Mouse (Mus musculus): ENCODE data around the gene Taf12.
A peak's percentile ranks its signal among the peaks of the same experiment; 100 is the strongest.
"Not testable (repeated sequence)": the region's sequence is repeated elsewhere in the genome, so short reads cannot be mapped to it uniquely, and the experiment has no call there.

Gene Taf12

GRCm38 (mm10) chr4:132273166-132273565, 1.0 kb upstream of the Taf12 start:
- peak; percentile 53 for DNase-seq

- no peak for DNase-seq
These were observed 1.8 kb downstream of the Taf12 start for GRCm38 (mm10) chr4:132275949-132276348.

GRCm38 (mm10) chr4:132288840-132289239, 14.7 kb downstream of the Taf12 start:
- DNase-seq = not testable (repeated sequence)

GRCm38 (mm10) chr4:132291056-132291455, 16.9 kb downstream of the Taf12 start:
- DNase-seq = no peak

- DNase-seq = no peak
These were observed 17.6 kb downstream of the Taf12 start for GRCm38 (mm10) chr4:132291624-132292335.

- peak; percentile 59 for DNase-seq
These were observed 18.8 kb downstream of the Taf12 start for GRCm38 (mm10) chr4:132292988-132293387.

GRCm38 (mm10) chr4:132293682-132294240, 19.6 kb downstream of the Taf12 start:
- no peak for DNase-seq

GRCm38 (mm10) chr4:132295696-132296390, 21.7 kb downstream of the Taf12 start:
- no peak for DNase-seq

GRCm38 (mm10) chr4:132299849-132300248, 25.7 kb downstream of the Taf12 start:
- DNase-seq = no peak

- no peak for DNase-seq
These were observed 27.3 kb downstream of the Taf12 start for GRCm38 (mm10) chr4:132301486-132301885.

- DNase-seq = no peak
These were observed 28.1 kb downstream of the Taf12 start for GRCm38 (mm10) chr4:132301965-132302938.

GRCm38 (mm10) chr4:132302939-132303479, 28.8 kb downstream of the Taf12 start, which contains the start of gene Rab42:
Gene Rab42 (minus strand): TSS chr4:132303385.
- peak; percentile 59 for DNase-seq

- DNase-seq = not testable (repeated sequence)
These were observed 29.3 kb downstream of the Taf12 start for GRCm38 (mm10) chr4:132303484-132303883.

- no peak for DNase-seq
These were observed 31.1 kb downstream of the Taf12 start for GRCm38 (mm10) chr4:132305276-132305675.

GRCm38 (mm10) chr4:132306004-132306403, 31.8 kb downstream of the Taf12 start:
- DNase-seq = no peak

- DNase-seq = peak; percentile 84
These were observed 34.4 kb downstream of the Taf12 start for GRCm38 (mm10) chr4:132308437-132309139.

- DNase-seq = no peak
These were observed 35.1 kb downstream of the Taf12 start for GRCm38 (mm10) chr4:132309140-132309848.

- DNase-seq = no peak
These were observed 35.8 kb downstream of the Taf12 start for GRCm38 (mm10) chr4:132309849-132310472.

GRCm38 (mm10) chr4:132311209-132311608, 37.0 kb downstream of the Taf12 start:
- no peak for DNase-seq

GRCm38 (mm10) chr4:132311801-132312200, 37.6 kb downstream of the Taf12 start:
- DNase-seq = no peak

- no peak for DNase-seq
These were observed 38.5 kb downstream of the Taf12 start for GRCm38 (mm10) chr4:132312627-132313026.
